Mouse (Mus musculus) kidney, adult 11 months (tissue): ENCODE data around the gene Zfp524.
A peak's percentile ranks its signal among the peaks of the same experiment; 100 is the strongest.

Experiments used
- DNase-seq: peaks from one replicate; pipeline ENCODE4 v3.0.0; 2022

Gene Zfp524

DNA sequence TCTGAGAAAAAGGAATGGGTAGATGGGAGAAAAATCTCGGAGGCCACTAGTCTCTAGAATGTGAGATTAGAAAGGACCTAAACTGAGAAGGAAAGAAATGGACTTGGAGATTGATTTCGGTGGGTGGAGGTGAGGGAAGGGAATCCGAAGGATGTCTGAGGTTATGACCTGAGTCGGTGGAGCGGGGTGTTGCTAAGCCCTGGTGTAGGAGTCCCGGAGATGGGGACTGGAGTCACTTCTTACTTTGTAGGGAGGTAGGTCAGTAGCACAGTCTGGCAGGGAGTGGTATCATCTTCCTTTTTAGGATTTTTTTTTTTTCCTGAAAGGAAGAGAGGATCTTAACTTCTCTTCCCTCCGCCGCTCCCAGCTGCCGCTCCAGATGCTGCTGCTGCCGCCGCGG is 38.2 kb downstream of the Zfp524 start:
- DNase-seq: no peak

- no peak for DNase-seq
Observed at GRCm38 (mm10) chr7:5052931-5053343, 38.7 kb downstream of the Zfp524 start.

DNA sequence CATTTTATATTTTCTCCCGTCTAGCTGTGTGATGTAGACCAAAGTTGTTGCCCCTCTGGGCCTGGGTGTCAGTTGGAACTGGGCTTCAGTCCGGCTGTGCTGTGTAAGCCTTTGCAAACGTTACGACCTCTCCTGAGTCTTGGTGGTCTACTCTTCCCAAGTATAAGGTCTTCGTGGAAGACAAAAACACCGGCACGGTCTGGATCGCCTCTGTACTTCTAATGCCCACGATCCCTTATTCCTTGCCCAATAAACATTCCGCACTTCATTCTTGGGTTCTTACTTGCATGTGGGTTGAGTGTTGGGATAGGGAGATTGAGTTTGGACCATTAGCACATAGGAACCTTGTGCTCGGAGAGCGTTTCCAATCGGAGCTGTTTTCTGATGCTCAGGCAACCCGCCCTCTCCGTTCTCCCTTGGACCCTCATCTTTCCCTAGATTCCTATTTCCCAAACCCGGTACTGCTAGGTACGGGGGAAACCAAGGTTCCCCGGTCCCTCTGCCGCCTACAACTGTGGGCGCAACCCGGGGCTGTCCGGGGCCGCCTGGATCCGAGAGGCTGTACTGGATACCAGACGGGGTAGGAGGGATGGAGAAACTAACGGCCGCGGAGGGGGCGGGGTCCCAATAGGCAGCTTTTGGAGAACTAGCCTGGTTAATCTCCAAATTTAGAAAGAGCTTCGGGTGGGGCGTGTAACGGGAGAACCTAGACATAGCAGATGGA is 39.4 kb downstream of the Zfp524 start:
- DNase-seq: no peak

DNA sequence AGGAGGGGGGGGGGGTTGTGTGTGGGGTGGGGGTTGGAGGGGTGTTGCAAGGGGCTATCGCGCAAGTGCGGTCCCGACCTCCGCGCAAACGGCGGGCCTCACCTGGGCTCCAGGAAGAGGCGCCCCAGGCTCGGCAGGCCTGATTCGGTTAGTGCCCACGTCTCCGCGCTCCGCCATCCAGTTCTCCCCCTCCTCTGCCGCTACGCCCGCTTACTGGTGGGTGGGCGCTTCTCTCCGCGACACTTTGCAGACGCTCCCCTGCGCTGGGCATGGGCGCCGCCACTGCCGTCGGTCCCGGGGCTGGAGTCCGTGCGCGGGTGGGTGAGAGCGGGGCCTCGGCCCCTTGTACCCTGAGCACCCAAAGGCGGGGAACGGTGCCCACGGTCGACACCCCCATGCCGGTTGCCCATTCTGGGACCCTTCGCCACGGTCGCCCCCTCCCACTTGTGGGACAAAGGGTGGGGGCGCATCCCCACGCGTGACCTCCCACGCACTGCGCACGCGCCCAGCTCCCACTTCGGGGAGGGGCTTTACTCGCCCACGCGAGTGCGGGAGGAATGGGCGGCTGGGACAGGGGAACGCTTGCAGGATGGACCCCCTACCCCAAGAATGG is 42.5 kb downstream of the Zfp524 start:
- no peak for DNase-seq

GRCm38 (mm10) chr7:5057381-5057780 is 43.2 kb downstream of the Zfp524 start:
- no peak for DNase-seq

DNA sequence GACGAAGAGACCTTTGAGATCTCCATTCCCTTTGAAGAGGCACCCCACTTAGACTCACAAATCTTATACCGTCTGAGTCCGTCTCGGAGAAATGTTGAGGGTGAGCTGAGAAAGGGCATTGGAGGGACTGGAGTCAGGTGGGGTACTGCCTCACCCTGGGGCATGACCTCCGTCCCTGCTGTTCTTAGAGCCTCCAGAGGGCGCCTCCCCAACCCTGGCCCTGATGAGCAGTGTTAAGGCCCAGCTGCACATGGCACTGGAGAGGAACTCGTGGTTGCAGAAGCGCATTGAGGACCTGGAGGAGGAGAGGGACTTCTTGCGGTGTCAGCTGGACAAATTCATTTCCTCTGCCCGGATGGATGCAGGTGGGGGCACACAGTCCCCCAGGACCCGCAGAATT is 43.6 kb downstream of the Zfp524 start:
- no peak for DNase-seq

- no peak for DNase-seq
Observed at GRCm38 (mm10) chr7:5058631-5059030, 44.4 kb downstream of the Zfp524 start.

GRCm38 (mm10) chr7:5059421-5059820 is 45.2 kb downstream of the Zfp524 start:
- no peak for DNase-seq

DNA sequence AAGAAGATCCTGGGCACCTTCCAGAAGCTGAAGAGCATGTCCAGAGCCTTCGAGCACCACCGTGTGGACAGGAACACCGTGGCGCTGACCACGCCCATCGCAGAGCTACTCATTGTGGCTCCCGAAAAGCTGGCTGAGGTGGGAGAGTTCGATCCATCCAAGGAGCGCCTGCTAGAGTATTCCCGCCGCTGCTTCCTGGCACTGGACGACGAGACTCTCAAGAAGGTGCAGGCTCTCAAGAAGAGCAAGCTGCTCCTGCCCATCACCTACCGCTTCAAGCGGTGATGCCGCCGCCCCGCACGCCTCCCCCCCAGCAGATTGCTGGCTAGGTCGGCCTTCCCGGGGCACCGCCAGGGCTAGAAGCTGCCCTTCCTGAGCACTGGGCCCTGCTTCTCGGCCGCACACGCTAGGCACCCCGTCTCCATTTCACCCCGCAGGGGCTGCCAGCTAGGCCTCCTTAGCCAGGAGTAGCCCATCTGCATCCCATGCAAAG is 46.1 kb downstream of the Zfp524 start:
- DNase-seq: peak; percentile 85

DNA sequence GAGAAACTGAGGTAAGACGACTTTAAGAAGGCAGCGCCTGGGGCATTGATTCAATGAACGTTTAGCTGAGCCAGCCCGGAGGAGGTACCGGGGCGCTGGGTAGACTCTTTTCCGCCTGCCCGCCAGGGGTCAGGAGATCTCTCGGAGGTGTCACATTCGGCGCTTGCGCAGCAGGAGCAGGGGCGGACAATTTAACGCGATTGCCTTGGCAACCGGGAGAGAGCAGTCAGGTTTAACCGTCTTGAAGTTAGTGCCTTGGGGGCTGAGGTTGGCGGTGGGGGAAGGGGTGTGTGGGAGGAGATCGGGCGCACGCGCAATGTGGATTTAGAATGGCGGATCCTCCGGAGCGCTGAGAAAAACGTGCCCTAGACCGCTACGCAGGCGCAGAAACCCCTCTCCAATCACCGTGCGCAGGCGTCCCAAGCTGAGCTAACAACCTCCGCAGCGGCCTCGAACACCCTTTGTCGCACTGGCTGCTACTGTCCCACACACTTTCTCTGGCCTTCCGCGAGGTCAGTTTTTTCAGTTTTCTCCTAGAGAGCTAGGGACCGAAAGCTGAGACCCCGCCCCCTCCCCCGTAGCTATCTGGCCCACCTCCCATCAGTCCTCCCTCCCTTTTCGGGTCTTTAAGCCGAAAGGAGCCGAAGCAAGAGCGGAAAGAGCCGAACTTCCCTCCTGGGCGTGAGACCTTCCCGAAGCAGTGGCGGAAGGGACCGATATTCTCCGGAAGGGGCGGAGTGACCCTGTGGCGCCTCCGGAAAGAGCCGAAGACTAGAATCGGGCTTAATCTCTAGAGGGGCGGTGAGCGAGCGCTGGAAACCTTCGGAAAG is 46.9 kb downstream of the Zfp524 start:
- DNase-seq: peak; percentile 97

DNA sequence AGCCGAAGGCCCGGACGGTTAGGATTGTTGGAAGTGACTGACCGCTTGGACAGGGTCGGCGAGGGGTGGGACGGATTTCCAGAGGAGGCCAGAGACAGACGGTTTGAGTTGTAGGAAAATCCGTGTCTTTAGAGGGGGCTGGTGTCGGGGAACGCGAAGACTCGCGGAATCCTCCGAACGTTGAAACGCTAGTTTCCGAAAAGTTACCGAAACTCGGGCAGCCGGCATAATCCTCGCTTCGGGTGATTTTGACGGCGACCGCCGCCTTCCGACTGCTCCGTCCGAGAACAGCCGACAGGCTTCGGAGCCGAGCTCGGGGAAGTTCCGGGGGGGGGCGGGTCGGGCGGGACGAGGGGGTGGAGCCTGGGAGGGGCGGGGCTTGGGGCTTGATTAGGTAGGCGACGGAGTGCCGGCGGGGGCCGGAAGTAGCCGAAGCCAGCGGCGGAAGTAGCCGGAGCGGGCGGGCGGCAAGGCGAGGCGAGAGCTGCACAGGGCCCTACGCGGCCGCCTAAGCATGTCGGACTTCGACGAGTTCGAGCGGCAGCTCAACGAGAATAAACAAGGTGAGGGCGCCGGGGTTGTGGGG is 47.7 kb downstream of the Zfp524 start, which contains the start of gene U2af2:
TSS of gene U2af2 (plus strand) at position 370 of the 586 bp plus-strand sequence.
- DNase-seq: peak; percentile 92

DNA sequence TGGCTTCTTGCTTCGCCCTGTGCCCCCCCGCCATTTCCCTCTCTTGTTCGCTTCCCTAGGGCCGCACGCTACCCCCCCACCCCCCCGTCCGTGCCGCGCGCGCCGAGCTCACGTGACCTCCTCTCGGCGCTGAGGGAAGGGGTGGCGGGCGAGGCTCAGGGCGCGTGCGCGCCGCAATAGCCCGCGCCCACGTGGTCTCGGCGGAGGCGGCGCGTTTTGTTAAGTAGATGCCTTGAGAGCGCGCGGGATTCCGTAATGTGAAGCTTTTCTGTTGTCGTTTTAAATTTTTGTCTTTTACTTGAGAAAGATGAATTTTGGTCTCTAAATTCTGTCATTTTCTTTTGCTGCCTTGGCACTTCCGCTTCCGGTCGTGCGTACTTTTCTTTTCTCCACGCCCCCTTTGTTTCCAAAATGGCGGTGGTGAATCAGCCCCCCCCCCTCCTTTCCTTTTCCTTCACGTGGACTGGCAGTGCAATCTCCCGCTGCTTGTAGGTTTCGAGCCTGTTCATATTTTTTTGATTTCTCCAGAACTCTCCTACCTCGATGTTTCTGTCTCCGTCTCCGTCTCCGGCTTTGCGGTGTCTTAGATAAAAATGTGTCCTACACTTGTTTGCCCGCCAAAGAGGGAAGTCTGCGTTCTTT is 48.3 kb downstream of the Zfp524 start:
- DNase-seq: no peak

DNA sequence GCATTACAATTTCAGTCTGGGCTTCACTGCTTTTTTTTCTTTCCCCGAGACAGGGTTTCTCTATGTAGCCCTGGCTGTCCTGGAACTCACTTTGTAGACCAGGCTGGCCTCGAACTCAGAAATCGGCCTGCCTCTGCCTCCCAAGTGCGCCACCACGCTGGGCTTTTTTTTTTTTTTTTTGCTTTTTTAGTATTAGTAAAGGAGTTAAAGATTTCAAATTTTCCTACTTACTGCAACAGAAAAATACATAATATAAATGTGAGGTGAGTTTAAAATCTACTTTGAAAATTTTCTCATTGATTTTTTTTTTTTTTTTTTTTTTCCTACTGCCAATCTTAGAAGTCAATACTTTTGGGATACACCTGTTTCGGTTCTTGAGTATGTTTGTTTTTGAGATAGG is 50.7 kb downstream of the Zfp524 start:
- no peak for DNase-seq
